Mouse (Mus musculus) midbrain, postnatal 0 days (tissue): Measurements from ENCODE around the gene Angel2. TPM values are rescaled to one million over a fixed set of nuclear protein-coding genes. Genes with fewer than 3 reads are reported as not detected.
"Not testable (repeated sequence)": the region's sequence is repeated elsewhere in the genome, so short reads cannot be mapped to it uniquely, and the experiment has no call there.

Source experiments
- ATAC-seq: fragments of 200-750 bp; cut with Nextera tagmentation; 2 replicates; pipeline ENCODE4 v1.8.0; 2017; ENCODE audit warnings: moderate number of reproducible peaks, mild to moderate bottlenecking, moderate TSS enrichment, moderate library complexity; ENCODE audit not compliant: low FRiP score
- DNase-seq: peaks from one replicate; pipeline ENCODE4 v3.0.0-alpha.2; 2015; ENCODE audit warnings: low spot score
- H3K27ac ChIP-seq: fragments of 300-500 bp; sonication (generic); 2 replicates; pipeline ENCODE4 v1.5.1; 2014; ENCODE audit warnings: low read depth, mild to moderate bottlenecking, low read length, mixed read lengths
- H3K27me3 ChIP-seq: fragments of 300-500 bp; sonication (generic); 2 replicates; pipeline ENCODE4 v1.6.1; 2014; ENCODE audit warnings: low read length, control low read depth, mixed read lengths; ENCODE audit not compliant: insufficient read depth
- H3K36me3 ChIP-seq: fragments of 300-500 bp; sonication (generic); 2 replicates; pipeline ENCODE4 v1.6.1; 2014; ENCODE audit warnings: low read length, control low read depth, mixed read lengths; ENCODE audit not compliant: insufficient read depth
- H3K4me1 ChIP-seq: fragments of 300-500 bp; sonication (generic); 2 replicates; pipeline ENCODE4 v1.6.1; 2014; ENCODE audit warnings: mild to moderate bottlenecking, control low read depth, antibody characterized with exemption, low read length, mixed read lengths; ENCODE audit not compliant: insufficient read depth
- H3K4me2 ChIP-seq: fragments of 300-500 bp; sonication (generic); 2 replicates; pipeline ENCODE4 v1.6.1; 2014; ENCODE audit warnings: low read depth, mild to moderate bottlenecking, low read length, mixed read lengths; ENCODE audit not compliant: poor library complexity, severe bottlenecking
- H3K4me3 ChIP-seq: fragments of 300-500 bp; sonication (generic); 2 replicates; pipeline ENCODE4 v1.5.1; 2014; ENCODE audit warnings: low read depth, mild to moderate bottlenecking, low read length, moderate library complexity
- H3K9ac ChIP-seq: fragments of 300-500 bp; sonication (generic); replicated peaks from 2 replicates; pipeline ENCODE4 v1.6.1; 2014; ENCODE audit warnings: mild to moderate bottlenecking, low read length, moderate library complexity, mixed read lengths; ENCODE audit not compliant: poor library complexity, severe bottlenecking
- H3K9me3 ChIP-seq: fragments of 300-500 bp; sonication (generic); 2 replicates; pipeline ENCODE4 v1.6.1; 2016; ENCODE audit warnings: low read length, control low read depth
- CTCF ChIP-seq: IDR thresholded peaks from 2 replicates; pipeline ENCODE4 v1.5.1; 2016; ENCODE audit warnings: antibody characterized with exemption, mild to moderate bottlenecking
- WGBS: fragments of 180-500 bp; shearing (Covaris S2); extraction: QIAGEN DNeasy Blood & Tissue Kit; methylation state at CpG from one replicate; pipeline ENCODE4 v1.1.7; 2014; 5-methylcytosine and 5-hydroxymethylcytosine counted together
- polyA plus RNA-seq: library from polyadenylated mRNA; unstranded; fragments of >200 nt; fragmentation: Nextera tagmentation; extraction: Ambion mirVana; gene quantifications from 2 replicates; pipeline ENCODE4 v1.2.1, GENCODE M21; 2015
- total RNA-seq: library from RNA; depleted of rRNA; stranded (reverse); fragments of >200 nt; gene quantifications from 2 replicates; pipeline ENCODE4 v1.2.3, GENCODE M21; 2014; rRNA removed

Angel2 gene
- total RNA-seq (31.4 and 40.1 TPM in 2 replicates), polyA plus RNA-seq (40.4 and 41.6 TPM in 2 replicates)

DNA sequence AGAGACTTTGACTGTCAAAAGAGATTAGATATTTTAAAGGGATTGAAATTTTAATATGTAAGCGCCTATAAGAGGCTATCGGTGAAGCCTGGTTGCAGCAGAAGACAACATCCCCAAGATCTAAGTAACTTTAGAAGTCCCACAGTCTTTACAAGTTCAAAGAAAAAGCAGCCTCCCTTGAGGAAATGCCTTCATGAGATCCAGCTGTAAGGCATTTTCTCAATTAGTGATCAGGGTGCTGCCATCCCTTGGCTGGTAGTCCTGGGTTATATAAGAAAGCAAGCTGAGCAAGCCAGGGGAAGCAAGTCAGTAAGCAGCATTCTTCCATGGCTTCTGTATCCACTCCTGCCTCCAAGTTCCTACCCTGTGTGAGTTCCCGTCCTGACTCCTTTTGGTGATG lies at the start of gene Angel2:
Angel2 (plus strand) TSS at position 301 of the 400 bp plus-strand sequence.
- WGBS, result 72% methylated on average over 3 of the region's 3 CpGs
- not testable (repeated sequence) for H3K27ac ChIP-seq, DNase-seq

DNA sequence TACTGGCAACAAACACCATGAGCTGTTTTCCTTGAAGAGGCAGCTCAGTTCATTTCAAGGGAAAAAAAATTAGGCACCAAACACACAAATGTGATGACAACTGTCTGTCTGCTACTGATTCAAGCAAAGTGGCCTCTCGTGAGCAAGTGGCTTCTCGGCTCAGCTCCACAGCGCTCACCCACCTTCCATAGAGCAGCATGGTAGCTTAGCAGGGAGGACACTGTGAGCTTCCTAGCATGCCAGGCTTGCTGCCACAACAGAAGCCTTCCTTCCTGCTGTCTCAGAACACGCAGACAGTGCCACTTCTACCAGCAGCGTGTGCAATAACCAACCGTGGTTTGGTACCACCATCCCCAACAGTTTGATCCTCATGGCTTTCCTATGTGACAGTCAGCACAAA lies 49.2 kb upstream of the Angel2 start:
- no peak for TF ChIP-seq CTCF
- WGBS, result 91% methylated on average over 6 of the region's 6 CpGs
- Histone ChIP-seq H3K9me3 (no peaks in the 10 kb centered on the region), H3K9ac (no peak overlapping the region), H3K27ac (no peak overlapping the region), H3K36me3 (peaks cover 18% of the 10 kb centered on the region), H3K4me3 (no peak overlapping the region), H3K27me3 (no peaks in the 10 kb centered on the region), H3K4me1 (no peaks in the 10 kb centered on the region), H3K4me2 (no peak overlapping the region)
- no peak for ATAC-seq
- no peak for DNase-seq

More for the DNA sequence above, at the start of gene Angel2:
- not testable (repeated sequence) for H3K9me3 ChIP-seq, H3K9ac ChIP-seq, H3K36me3 ChIP-seq, ATAC-seq, H3K4me1 ChIP-seq, H3K27me3 ChIP-seq, H3K4me2 ChIP-seq, H3K4me3 ChIP-seq

DNA sequence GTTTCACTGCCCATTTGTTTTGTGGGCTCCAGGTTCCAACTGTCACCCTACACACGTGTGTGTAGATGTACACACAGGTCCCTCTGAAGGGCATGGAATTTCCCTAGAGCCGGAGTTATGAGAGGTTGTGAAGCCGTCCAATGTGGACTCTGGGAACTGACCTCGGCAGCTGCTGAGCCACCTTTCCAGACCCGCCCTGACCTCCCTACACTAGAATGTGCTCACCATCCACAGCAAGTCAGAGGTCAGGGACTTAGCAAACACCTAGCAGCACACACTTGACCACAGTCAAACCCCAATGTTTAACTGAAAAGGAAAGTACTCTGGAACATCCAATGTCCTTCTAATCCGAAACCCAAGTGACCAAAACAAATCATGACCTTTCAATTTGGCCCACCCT lies 44.3 kb upstream of the Angel2 start:
- DNase-seq, result no peak
- no peaks in the 10 kb centered on the region for H3K9me3 ChIP-seq
- H3K4me1 ChIP-seq, result no peaks in the 10 kb centered on the region
- WGBS, result 92% methylated on average over 6 of the region's 6 CpGs
- H3K27me3 ChIP-seq, result no peaks in the 10 kb centered on the region
- H3K4me3 ChIP-seq, result no peak overlapping the region
- peaks cover 11% of the 10 kb centered on the region; the same call in 1 of the 2 replicates for H3K36me3 ChIP-seq
- no peak overlapping the region for H3K4me2 ChIP-seq
- TF ChIP-seq CTCF, result no peak
- no peak overlapping the region for H3K27ac ChIP-seq
- no peak overlapping the region for H3K9ac ChIP-seq
- ATAC-seq, result no peak

DNA sequence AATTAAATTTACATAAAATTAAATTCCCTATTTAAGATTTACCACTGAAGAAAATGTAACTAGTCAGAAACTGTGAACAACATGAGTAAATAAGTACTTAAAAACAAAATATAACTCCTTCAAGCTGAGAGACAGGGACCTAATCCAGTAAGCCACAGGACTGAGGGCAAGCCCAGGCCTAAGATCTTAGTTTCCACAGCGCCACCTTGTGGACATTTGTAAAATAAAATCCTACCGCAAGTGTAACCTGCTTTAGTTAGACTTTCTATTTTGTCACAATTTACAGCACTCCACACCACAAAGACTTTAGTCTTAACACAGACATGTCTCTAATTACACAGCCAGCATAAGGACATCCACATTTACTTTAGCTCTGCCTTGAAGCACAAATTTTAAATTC lies 43.5 kb upstream of the Angel2 start:
- H3K36me3 ChIP-seq, result peaks cover 13% of the 10 kb centered on the region; the same call in 1 of the 2 replicates
- peak; percentile 86 for TF ChIP-seq CTCF
- no peak for ATAC-seq
- peak; percentile 86 for DNase-seq
- no peak overlapping the region for H3K4me3 ChIP-seq
- no peaks in the 10 kb centered on the region for H3K4me1 ChIP-seq
- 6% methylated on average over 2 of the region's 2 CpGs for WGBS
- no peaks in the 10 kb centered on the region for H3K9me3 ChIP-seq
- H3K27ac ChIP-seq, result no peak overlapping the region
- no peak overlapping the region for H3K9ac ChIP-seq
- no peaks in the 10 kb centered on the region for H3K27me3 ChIP-seq
- H3K4me2 ChIP-seq, result no peak overlapping the region

DNA sequence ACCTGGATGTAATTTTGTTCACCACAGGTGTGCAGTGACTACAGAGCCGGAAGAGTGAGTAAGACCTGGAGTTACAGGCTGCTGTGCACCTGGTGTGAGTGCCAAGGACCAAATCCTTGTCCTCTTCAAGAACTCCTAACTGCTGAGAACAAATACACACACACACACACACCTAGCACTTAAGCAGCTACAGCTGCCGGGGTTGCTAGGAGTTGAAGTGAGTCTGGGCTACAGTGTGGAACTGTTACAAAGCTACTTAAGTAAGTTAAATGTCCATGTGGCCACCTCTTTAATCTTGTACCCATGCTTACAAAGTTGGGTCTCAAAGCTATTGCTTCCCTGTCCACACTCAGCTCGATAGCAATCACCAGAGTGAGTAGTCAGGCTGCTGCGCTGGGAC lies 38.9 kb upstream of the Angel2 start:
- Histone ChIP-seq H3K9me3 (no peaks in the 10 kb centered on the region), H3K4me2 (no peak overlapping the region), H3K27me3 (no peaks in the 10 kb centered on the region), H3K4me1 (no peaks in the 10 kb centered on the region), H3K4me3 (no peak overlapping the region), H3K9ac (no peak overlapping the region), H3K27ac (no peak overlapping the region), H3K36me3 (peaks cover 29% of the 10 kb centered on the region)
- ATAC-seq, result no peak
- 92% methylated on average over 4 of the region's 4 CpGs for WGBS
- no peak for TF ChIP-seq CTCF
- no peak for DNase-seq

DNA sequence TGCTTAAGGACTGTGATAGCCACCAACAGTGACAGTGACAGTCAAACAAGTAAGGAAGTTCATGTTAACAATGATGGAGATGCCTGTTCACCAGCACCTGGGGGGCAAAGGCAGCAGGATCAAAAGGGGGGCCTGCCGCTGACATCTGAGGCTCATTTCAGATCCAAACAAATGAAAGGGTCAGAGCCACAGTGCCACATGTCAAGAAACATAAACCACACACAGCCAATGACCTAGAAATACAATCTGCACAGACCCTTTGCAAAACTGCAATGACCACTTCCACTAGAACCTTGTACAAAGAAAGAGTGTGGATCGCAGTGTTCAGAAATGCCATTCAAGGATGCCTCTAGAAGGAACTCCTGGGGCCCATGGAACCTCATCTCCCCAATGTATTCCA lies 36.9 kb upstream of the Angel2 start:
- 89% methylated on average over 2 of the region's 2 CpGs for WGBS
- TF ChIP-seq CTCF, result no peak

More for the DNA sequence above, 36.9 kb upstream of the Angel2 start:
- Histone ChIP-seq H3K4me1 (no peaks in the 10 kb centered on the region), H3K4me2 (no peak overlapping the region), H3K36me3 (peaks cover 35% of the 10 kb centered on the region), H3K27ac (no peak overlapping the region), H3K9ac (no peak overlapping the region), H3K27me3 (no peaks in the 10 kb centered on the region), H3K9me3 (no peaks in the 10 kb centered on the region), H3K4me3 (no peak overlapping the region)
- DNase-seq (no peak), ATAC-seq (no peak)
